Mouse (Mus musculus): ENCODE data around the gene Set.

GRCm38 (mm10) chr2:30009101-30009500 is 48.1 kb upstream of the Set start:
- TF ChIP-seq MAX (IDR thresholded peaks at IDR 0.05) (no peak), CTCF (IDR thresholded peaks at IDR 0.05; ENCODE audit: control insufficient read depth, insufficient read depth, insufficient read length) (no peak)
